Mouse (Mus musculus) B cell, adult 2 months (primary cell): ENCODE measurements around the gene F12.

Experiments
- DNase-seq, 2 experiments: peaks; one replicate each; pipeline ENCODE4 v3.0.0; 2022

The F12 gene

GRCm38 (mm10) chr13:55449679-55450441 lies 23.3 kb upstream of the F12 start:
- DNase-seq = peak; percentile 67 to 71

- no peak for DNase-seq
Observed at GRCm38 (mm10) chr13:55449205-55449604, 22.6 kb upstream of the F12 start.

- DNase-seq = no peak
Observed at GRCm38 (mm10) chr13:55448131-55448530, 21.5 kb upstream of the F12 start.

GRCm38 (mm10) chr13:55447543-55447943 lies 20.9 kb upstream of the F12 start:
- peak; percentile 66 to 68 for DNase-seq

- DNase-seq = no peak
Observed at GRCm38 (mm10) chr13:55446483-55447105, 20.0 kb upstream of the F12 start.

GRCm38 (mm10) chr13:55445361-55446091 lies 18.9 kb upstream of the F12 start:
- peak; percentile 51 to 61 for DNase-seq

GRCm38 (mm10) chr13:55444937-55445315 lies 18.3 kb upstream of the F12 start, which contains the start of gene Grk6:
Gene Grk6, plus strand, starts transcription at chr13:55445072.
- DNase-seq = peak; percentile 98 to 99

- DNase-seq = peak in 1 of 2 experiments; percentile 90
Observed at GRCm38 (mm10) chr13:55444286-55444936, 17.8 kb upstream of the F12 start.

GRCm38 (mm10) chr13:55443799-55444285 lies 17.2 kb upstream of the F12 start:
- no peak for DNase-seq

GRCm38 (mm10) chr13:55437111-55437629 lies 10.6 kb upstream of the F12 start:
- DNase-seq = peak; percentile 56

GRCm38 (mm10) chr13:55431889-55432685 lies 5.5 kb upstream of the F12 start:
- peak; percentile 71 to 76 for DNase-seq

GRCm38 (mm10) chr13:55430566-55430965 lies 4.0 kb upstream of the F12 start:
- no peak for DNase-seq

- DNase-seq = peak; percentile 78 to 83
Observed at GRCm38 (mm10) chr13:55429226-55429888, 2.8 kb upstream of the F12 start.

GRCm38 (mm10) chr13:55420933-55421800 lies 5.4 kb downstream of the F12 start:
- peak; percentile 84 to 87 for DNase-seq

- DNase-seq = no peak
Observed at GRCm38 (mm10) chr13:55420018-55420932, 6.3 kb downstream of the F12 start.

GRCm38 (mm10) chr13:55419142-55419541 lies 7.5 kb downstream of the F12 start:
- no peak for DNase-seq

- DNase-seq = peak; percentile 97 to 98
Observed at GRCm38 (mm10) chr13:55418004-55418403, 8.6 kb downstream of the F12 start.

- peak; percentile 38 to 42 for DNase-seq
Observed at GRCm38 (mm10) chr13:55414743-55415380, 11.7 kb downstream of the F12 start, which contains the start of gene Pfn3. Gene Pfn3, minus strand, starts transcription at chr13:55415232.
